Mouse (Mus musculus) mouse embryonic stem cell (cell line): ENCODE measurements around the gene Sfxn5.

Experiments used
- in situ Hi-C, 2 experiments: fragments of 300-500 bp; cut with MboI; formaldehyde crosslinking; loops; 1 replicate in 1 of 2; 3 replicates in 1 of 2; pipeline ENCODE4 v1.14.3; 2019 to 2020; ENCODE audit warnings: low sequenced_read_pairs in 2 of 2, low pct_unique_long_range_greater_than_20kb in 1 of 2, mixed read lengths in 1 of 2; ENCODE audit not compliant: unreplicated experiment in 1 of 2

Sfxn5 gene

GRCm38 (mm10) chr6:85368722-85369121, 35.5 kb upstream of the Sfxn5 start:
- in situ Hi-C loops = no loop called here

- in situ Hi-C loops = no loop called here
Measured at GRCm38 (mm10) chr6:85368166-85368565, 34.9 kb upstream of the Sfxn5 start.

- in situ Hi-C loops = no loop called here
Measured at GRCm38 (mm10) chr6:85366387-85366786, 33.2 kb upstream of the Sfxn5 start.

- in situ Hi-C loops = no loop called here
Measured at GRCm38 (mm10) chr6:85364439-85364838, 31.2 kb upstream of the Sfxn5 start.

- in situ Hi-C loops = no loop called here
Measured at GRCm38 (mm10) chr6:85363906-85364260, 30.7 kb upstream of the Sfxn5 start.

- in situ Hi-C loops = no loop called here
Measured at GRCm38 (mm10) chr6:85363231-85363905, 30.1 kb upstream of the Sfxn5 start.

- in situ Hi-C loops = no loop called here
Measured at GRCm38 (mm10) chr6:85362610-85363009, 29.4 kb upstream of the Sfxn5 start.

GRCm38 (mm10) chr6:85360311-85360710, 27.1 kb upstream of the Sfxn5 start:
- in situ Hi-C loops = no loop called here

- in situ Hi-C loops = no loop called here
Measured at GRCm38 (mm10) chr6:85358877-85359276, 25.7 kb upstream of the Sfxn5 start.

- in situ Hi-C loops = no loop called here
Measured at GRCm38 (mm10) chr6:85356682-85357465, 23.7 kb upstream of the Sfxn5 start.

GRCm38 (mm10) chr6:85355753-85356152, 22.5 kb upstream of the Sfxn5 start:
- in situ Hi-C loops = no loop called here

- in situ Hi-C loops = no loop called here
Measured at GRCm38 (mm10) chr6:85354709-85355108, 21.5 kb upstream of the Sfxn5 start.

- in situ Hi-C loops = no loop called here
Measured at GRCm38 (mm10) chr6:85353706-85354105, 20.5 kb upstream of the Sfxn5 start.

- in situ Hi-C loops = no loop called here
Measured at GRCm38 (mm10) chr6:85350157-85350556, 16.9 kb upstream of the Sfxn5 start.

GRCm38 (mm10) chr6:85349246-85349645, 16.0 kb upstream of the Sfxn5 start:
- in situ Hi-C loops = loop anchor here in 1 of 2 experiments (5.0 kb wide), 1 partner anchor 38 kb away; no protein-coding TSS in a partner anchor

GRCm38 (mm10) chr6:85348133-85348532, 14.9 kb upstream of the Sfxn5 start:
- in situ Hi-C loops = loop anchor here in 1 of 2 experiments (5.0 kb wide), 1 partner anchor 39 kb away; no protein-coding TSS in a partner anchor

- in situ Hi-C loops = loop anchor here in 1 of 2 experiments (5.0 kb wide), 1 partner anchor 41 kb away; no protein-coding TSS in a partner anchor
Measured at GRCm38 (mm10) chr6:85346028-85346634, 12.9 kb upstream of the Sfxn5 start.

GRCm38 (mm10) chr6:85344929-85345328, 11.7 kb upstream of the Sfxn5 start:
- in situ Hi-C loops = loop anchor here in 1 of 2 experiments (5.0 kb wide), 1 partner anchor 42 kb away; no protein-coding TSS in a partner anchor

GRCm38 (mm10) chr6:85343027-85343426, 9.8 kb upstream of the Sfxn5 start:
- in situ Hi-C loops = no loop called here
